Mouse (Mus musculus): ENCODE data around the gene Ndufv1.
"Not testable (repeated sequence)": the region's sequence is repeated elsewhere in the genome, so short reads cannot be mapped to it uniquely, and the experiment has no call there.

Ndufv1 gene

DNA sequence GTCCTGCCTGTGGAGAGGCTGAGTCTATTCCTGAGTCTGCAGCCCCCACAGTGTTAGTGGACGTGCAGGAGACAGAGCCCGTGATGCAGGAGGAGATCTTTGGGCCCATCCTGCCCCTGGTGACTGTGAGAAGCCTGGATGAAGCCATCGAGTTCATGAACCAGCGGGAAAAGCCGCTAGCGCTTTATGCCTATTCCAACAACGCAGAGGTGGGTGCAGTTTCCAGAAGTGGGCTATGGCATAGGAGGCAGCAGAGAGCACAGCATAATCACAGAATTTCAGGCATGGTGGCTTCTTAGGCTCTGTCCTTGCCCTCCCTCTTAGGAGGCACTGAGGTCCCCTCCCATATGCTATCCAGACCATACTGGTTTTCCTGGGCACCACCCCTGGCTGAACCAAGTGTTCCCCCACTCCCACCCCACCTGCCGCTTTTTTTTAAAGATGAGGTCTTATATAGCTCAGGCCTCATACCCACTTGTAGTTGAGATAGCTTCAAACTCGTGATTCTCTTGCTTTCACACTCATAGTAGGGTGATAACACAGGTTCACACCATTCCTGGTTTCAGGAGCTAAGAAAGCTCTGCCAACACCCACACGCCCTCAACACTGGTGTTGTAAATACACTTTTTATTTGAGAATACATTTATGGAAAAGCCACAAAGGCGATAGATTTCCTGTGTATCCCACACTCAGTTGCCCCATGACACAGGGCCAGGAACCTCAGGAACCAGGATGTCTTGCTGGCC, 46.1 kb downstream of the Ndufv1 start:
- no peak for DNase-seq

- DNase-seq, result no peak
Observed at GRCm38 (mm10) chr19:3964030-3964429, 48.6 kb downstream of the Ndufv1 start.

DNA sequence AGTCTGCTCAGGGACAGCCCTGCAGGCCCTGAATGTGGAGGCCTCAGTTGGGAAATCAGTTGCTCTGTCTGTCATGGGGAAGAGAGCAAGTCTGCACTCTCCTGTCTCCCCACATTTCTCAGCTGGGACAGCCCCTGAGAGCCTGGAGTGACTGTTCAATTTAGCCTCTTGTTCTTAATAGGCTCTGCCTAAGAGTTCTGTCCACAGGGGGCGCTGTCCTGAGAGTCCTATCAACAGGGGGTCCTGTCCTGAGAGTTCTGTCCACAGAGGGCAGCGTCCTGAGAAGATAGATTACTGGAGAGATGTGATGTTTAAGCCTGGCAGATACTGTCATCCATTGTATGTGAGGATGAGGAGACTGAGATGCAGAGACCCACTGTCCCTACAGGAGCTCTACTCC, 50.1 kb downstream of the Ndufv1 start:
- no peak for DNase-seq

GRCm38 (mm10) chr19:3961805-3962204, 50.8 kb downstream of the Ndufv1 start:
- DNase-seq, result not testable (repeated sequence)

DNA sequence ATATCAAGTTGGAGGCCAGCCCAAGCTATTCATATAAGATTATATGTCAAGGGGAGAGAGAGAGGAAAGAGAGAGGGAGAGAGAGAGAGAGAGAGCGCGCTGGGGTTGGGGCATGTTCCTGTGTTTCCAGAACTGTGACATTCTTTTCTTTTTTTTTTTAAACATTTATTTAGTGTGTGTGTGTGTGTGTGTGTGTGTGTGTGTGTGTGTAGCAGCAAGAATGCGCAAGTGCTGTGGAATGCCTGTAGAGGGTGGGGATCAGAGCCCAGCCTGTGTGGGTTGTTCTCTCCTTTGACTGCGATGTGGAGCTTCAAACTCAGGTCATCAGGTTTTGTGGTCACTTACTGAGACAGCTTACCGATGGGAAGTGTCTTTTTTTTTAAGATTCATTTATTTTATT, 52.4 kb downstream of the Ndufv1 start:
- no peak for DNase-seq

- DNase-seq, result no peak
Observed at GRCm38 (mm10) chr19:3959030-3959429, 53.6 kb downstream of the Ndufv1 start.

DNA sequence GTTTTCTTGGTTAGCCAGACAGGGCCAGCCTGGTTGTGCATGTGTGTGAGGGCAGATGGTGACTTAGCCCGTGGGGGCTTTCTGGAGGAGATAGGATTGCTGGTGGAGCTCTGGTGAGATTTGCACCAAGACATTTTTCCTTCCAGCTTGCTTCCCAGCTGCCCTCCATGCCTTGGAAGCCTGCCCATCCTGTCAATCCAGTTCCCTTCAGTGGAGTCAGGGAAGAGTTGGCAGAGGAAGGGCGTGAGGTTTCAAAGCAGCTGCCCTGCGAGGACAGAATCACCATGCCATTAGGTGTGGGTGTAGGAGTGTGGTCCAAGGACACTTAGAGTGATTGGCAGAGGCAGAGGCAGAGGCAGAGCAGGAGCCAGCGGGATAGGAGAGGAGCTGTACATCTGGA, 54.1 kb downstream of the Ndufv1 start, which contains the start of gene Aldh3b3:
TSS of gene Aldh3b3 (plus strand) at position 176 of the 400 bp plus-strand sequence.
- DNase-seq, result no peak

All from right cerebral cortex, postnatal 25 days (tissue).